Mouse (Mus musculus) intestine, embryonic 15.5 days (tissue): Measurements from ENCODE around the gene Zfp866. TPM values are rescaled to one million over a fixed set of nuclear protein-coding genes. Genes with fewer than 3 reads are reported as not detected.

Experiments
- polyA plus RNA-seq: library from polyadenylated mRNA; unstranded; fragments of >200 nt; fragmentation: Nextera tagmentation; extraction: Ambion mirVana; gene quantifications from 2 replicates; pipeline ENCODE4 v1.2.1, GENCODE M21; 2015

Zfp866 gene
- polyA plus RNA-seq, 1 experiment from 2014 or later: 19.1 TPM

Other genes with a start within 250 kb of the Zfp866 start
- gene Zfp868, start 165.6 kb downstream of the Zfp866 start, polyA plus RNA-seq: 16.0 and 17.6 TPM in 2 replicates
- 1.1 and 1.2 TPM in 2 replicates for gene Zfp964, start 136.7 kb downstream of the Zfp866 start, polyA plus RNA-seq
- 23.2 and 24.3 TPM in 2 replicates for gene Zfp869, start 80.5 kb downstream of the Zfp866 start, polyA plus RNA-seq
- gene Zfp963, start 41.2 kb downstream of the Zfp866 start, polyA plus RNA-seq: 5.7 and 6.1 TPM in 2 replicates
- 0.49 TPM in 1 of 2 replicates, not detected in the other for gene Gm20422, start 16.3 kb downstream of the Zfp866 start, polyA plus RNA-seq
- 48.9 and 51.1 TPM in 2 replicates for gene Atp13a1, start within 50 bp of the Zfp866 start, polyA plus RNA-seq
- gene Gmip, start 17.5 kb upstream of the Zfp866 start, polyA plus RNA-seq: 10.4 and 10.7 TPM in 2 replicates
- 0.41 and 0.42 TPM in 2 replicates for gene Lpar2, start 31.3 kb upstream of the Zfp866 start, polyA plus RNA-seq
- 3.5 and 3.9 TPM in 2 replicates for gene Pbx4, start 41.3 kb upstream of the Zfp866 start, polyA plus RNA-seq
- 0.48 and 0.65 TPM in 2 replicates for gene Cilp2, start 96.5 kb upstream of the Zfp866 start, polyA plus RNA-seq
- gene Tssk6, start 111.0 kb upstream of the Zfp866 start, polyA plus RNA-seq: 2.8 and 3.4 TPM in 2 replicates
- gene Ndufa13, start 111.4 kb upstream of the Zfp866 start, polyA plus RNA-seq: 212 and 213 TPM in 2 replicates
- gene Yjefn3, start 111.5 kb upstream of the Zfp866 start, polyA plus RNA-seq: 3.9 and 4.2 TPM in 2 replicates
- gene Gatad2a, start 205.2 kb upstream of the Zfp866 start, polyA plus RNA-seq: 51.2 and 54.7 TPM in 2 replicates